Mouse (Mus musculus) limb, embryonic 14.5 days (tissue): Measurements from ENCODE around the gene Wfdc5. TPM values are rescaled to one million over a fixed set of nuclear protein-coding genes. Genes with fewer than 3 reads are reported as not detected.

ENCODE experiments used
- ATAC-seq: fragments of 200-750 bp; cut with Nextera tagmentation; 2 replicates; pipeline ENCODE4 v1.8.0; 2017; ENCODE audit warnings: low read depth, moderate number of reproducible peaks, moderate TSS enrichment; ENCODE audit not compliant: low FRiP score
- DNase-seq: peaks from one replicate; pipeline ENCODE4 v3.0.0-alpha.2; 2015; ENCODE audit warnings: low spot score
- H3K27ac ChIP-seq: fragments of 300-500 bp; sonication (generic); replicated peaks from 2 replicates; pipeline ENCODE4 v1.5.1; 2014; ENCODE audit warnings: low read depth, mild to moderate bottlenecking, low read length, moderate library complexity, mixed read lengths
- H3K27me3 ChIP-seq: fragments of 300-500 bp; sonication (generic); 2 replicates; pipeline ENCODE4 v1.6.1; 2014; ENCODE audit warnings: low read length, mixed read lengths; ENCODE audit not compliant: control insufficient read depth, insufficient read depth
- H3K36me3 ChIP-seq: fragments of 300-500 bp; sonication (generic); 2 replicates; pipeline ENCODE4 v1.6.1; 2014; ENCODE audit warnings: mild to moderate bottlenecking, low read length, moderate library complexity, mixed read lengths; ENCODE audit not compliant: control insufficient read depth, insufficient read depth
- H3K4me1 ChIP-seq: fragments of 300-500 bp; sonication (generic); 2 replicates; pipeline ENCODE4 v1.6.1; 2014; ENCODE audit warnings: antibody characterized with exemption, low read length, mixed read lengths; ENCODE audit not compliant: control insufficient read depth, insufficient read depth
- H3K4me2 ChIP-seq: fragments of 300-500 bp; sonication (generic); replicated peaks from 2 replicates; pipeline ENCODE4 v1.6.1; 2014; ENCODE audit warnings: low read depth, mild to moderate bottlenecking, low read length, moderate library complexity; ENCODE audit not compliant: severe bottlenecking
- H3K4me3 ChIP-seq: fragments of 300-500 bp; sonication (generic); replicated peaks from 2 replicates; pipeline ENCODE4 v1.5.1; 2014; ENCODE audit warnings: low read length
- H3K9ac ChIP-seq: fragments of 300-500 bp; sonication (generic); 2 replicates; pipeline ENCODE4 v1.6.1; 2014; ENCODE audit warnings: mild to moderate bottlenecking, low read depth, low read length, moderate library complexity; ENCODE audit not compliant: severe bottlenecking
- H3K9me3 ChIP-seq: fragments of 300-500 bp; sonication (generic); 2 replicates; pipeline ENCODE4 v1.6.1; 2016; ENCODE audit warnings: low read length; ENCODE audit not compliant: control insufficient read depth
- POLR2A ChIP-seq: fragments of 200-500 bp; IDR thresholded peaks from 2 replicates; pipeline ENCODE4 v1.8.0; 2012; ENCODE audit warnings: inconsistent platforms, mild to moderate bottlenecking, moderate library complexity, borderline replicate concordance; ENCODE audit not compliant: insufficient read depth, insufficient read length; ENCODE audit errors: extremely low read depth
- WGBS: fragments of 180-500 bp; shearing (Covaris S2); extraction: QIAGEN DNeasy Blood & Tissue Kit; methylation state at CpG from one replicate; pipeline ENCODE4 v1.1.7; 2014; 5-methylcytosine and 5-hydroxymethylcytosine counted together
- polyA plus RNA-seq, 2 experiments: library from polyadenylated mRNA; depleted of rRNA in 1 of 2; stranded (reverse) in 1 of 2; unstranded in 1 of 2; fragments of >200 nt; fragmentation: Nextera tagmentation in 1 of 2; extraction: Ambion mirVana in 1 of 2; gene quantifications; 2 replicates each; pipeline versions ENCODE4 v1.2.1 to v1.2.3; 2012 to 2014

The Wfdc5 gene
- polyA plus RNA-seq, 2 experiments: 0.08 to 0.77 TPM

GRCm38 (mm10) chr2:164144025-164144424, 38.5 kb downstream of the Wfdc5 start:
- DNase-seq (no peak), ATAC-seq (no peak)
- TF ChIP-seq POLR2A: no peak
- WGBS: 73% methylated on average over 6 of the region's 6 CpGs
- Histone ChIP-seq H3K36me3 (peaks cover 2% of the 10 kb centered on the region; the same call in 1 of the 2 replicates), H3K27me3 (no peaks in the 10 kb centered on the region), H3K4me1 (peaks cover 41% of the 10 kb centered on the region), H3K27ac (no peak overlapping the region), H3K4me2 (no peak overlapping the region), H3K9ac (no peak overlapping the region), H3K4me3 (no peak overlapping the region), H3K9me3 (no peaks in the 10 kb centered on the region)

GRCm38 (mm10) chr2:164142021-164142420, 40.5 kb downstream of the Wfdc5 start:
- DNase-seq: no peak
- Histone ChIP-seq H3K27ac (peak overlapping the region; percentile 89), H3K9ac (no peak overlapping the region), H3K27me3 (no peaks in the 10 kb centered on the region), H3K4me3 (no peak overlapping the region), H3K4me1 (peaks cover 48% of the 10 kb centered on the region), H3K4me2 (no peak overlapping the region), H3K36me3 (peaks cover 2% of the 10 kb centered on the region; the same call in 1 of the 2 replicates), H3K9me3 (no peaks in the 10 kb centered on the region)
- TF ChIP-seq POLR2A: no peak
- peak; percentile 24; the same call in 1 of the 2 replicates for ATAC-seq
- WGBS: 71% methylated on average over 10 of the region's 10 CpGs

- peak; percentile 45; the same call in 1 of the 2 replicates for ATAC-seq
- H3K9me3 ChIP-seq: no peaks in the 10 kb centered on the region
- H3K4me3 ChIP-seq: no peak overlapping the region
- H3K4me1 ChIP-seq: peaks cover 55% of the 10 kb centered on the region
- TF ChIP-seq POLR2A: no peak
- H3K36me3 ChIP-seq: peaks cover 2% of the 10 kb centered on the region; the same call in 1 of the 2 replicates
- no peaks in the 10 kb centered on the region for H3K27me3 ChIP-seq
- H3K4me2 ChIP-seq: no peak overlapping the region
- DNase-seq: no peak
- H3K9ac ChIP-seq: peak overlapping the region; percentile 36; the same call in 1 of the 2 replicates
- whole genome bisulfite sequencing: 16% methylated on average over 6 of the region's 6 CpGs
- H3K27ac ChIP-seq: peak overlapping the region; percentile 81
These were observed 44.8 kb downstream of the Wfdc5 start for GRCm38 (mm10) chr2:164137754-164138153.

GRCm38 (mm10) chr2:164136393-164136792, 46.1 kb downstream of the Wfdc5 start:
- no peak for TF ChIP-seq POLR2A
- Histone ChIP-seq H3K27ac (0 out of 2 replicates have a peak overlapping the region, but pooled peaks have one; percentile 81), H3K36me3 (peaks cover 2% of the 10 kb centered on the region; the same call in 1 of the 2 replicates), H3K9ac (no peak overlapping the region), H3K9me3 (no peaks in the 10 kb centered on the region), H3K27me3 (no peaks in the 10 kb centered on the region), H3K4me3 (no peak overlapping the region), H3K4me1 (peaks cover 41% of the 10 kb centered on the region), H3K4me2 (no peak overlapping the region)
- ATAC-seq (no peak), DNase-seq (no peak)
- WGBS: 32% methylated on average over 2 of the region's 2 CpGs

- Histone ChIP-seq H3K36me3 (peaks cover 10% of the 10 kb centered on the region), H3K9me3 (no peaks in the 10 kb centered on the region), H3K4me3 (no peak overlapping the region), H3K27ac (no peak overlapping the region), H3K27me3 (no peaks in the 10 kb centered on the region), H3K4me1 (peaks cover 32% of the 10 kb centered on the region), H3K9ac (no peak overlapping the region), H3K4me2 (no peak overlapping the region)
- 79% methylated on average over 1 of the region's 1 CpGs for WGBS
- no peak for ATAC-seq
- TF ChIP-seq POLR2A: no peak
- DNase-seq: no peak
These were observed 47.2 kb downstream of the Wfdc5 start for GRCm38 (mm10) chr2:164135367-164135766.
